Mouse (Mus musculus) bone marrow macrophage, adult 2 months (primary cell): ENCODE measurements around the gene Wdfy1.

Source experiments
- CTCF ChIP-seq: IDR thresholded peaks from 2 replicates; pipeline ENCODE4 v1.5.1; 2012; ENCODE audit warnings: low read depth, mild to moderate bottlenecking, low read length, moderate library complexity
- POLR2A ChIP-seq: IDR thresholded peaks from 2 replicates; pipeline ENCODE4 v1.6.1; 2012; ENCODE audit warnings: mild to moderate bottlenecking, low read depth, low read length, borderline replicate concordance

- TF ChIP-seq CTCF: no peak
- no peak for TF ChIP-seq POLR2A
These were observed 18.3 kb downstream of the Wdfy1 start for GRCm38 (mm10) chr1:79757597-79757996.
